Mouse (Mus musculus): ENCODE data around the gene Gm45753.

- TF ChIP-seq CTCF (IDR thresholded peaks at IDR 0.05; ENCODE audit: borderline replicate concordance, control insufficient read depth, extremely low read depth, insufficient read depth, low read length, poor library complexity) = no peak
- no peak for TF ChIP-seq POLR2A (IDR thresholded peaks at IDR 0.05; ENCODE audit: control insufficient read depth, extremely low read depth, insufficient read depth, low read length, poor library complexity)
Observed at GRCm38 (mm10) chr8:45310967-45311366, 2.7 kb upstream of the Gm45753 start.
